Mouse (Mus musculus): ENCODE results near the gene Slfn14.
A peak's percentile ranks its signal among the peaks of the same experiment; 100 is the strongest.

- peak; percentile 95 for TF ChIP-seq GATA1 (IDR thresholded peaks at IDR 0.05; ENCODE audit: low read length)
- TF ChIP-seq TAL1 (IDR thresholded peaks at IDR 0.05; ENCODE audit: low read length), result peak; percentile 96
Observed at GRCm38 (mm10) chr11:83286566-83286965, at the start of gene Slfn14.
